Mouse (Mus musculus) bone marrow macrophage, adult 2 months (primary cell): ENCODE measurements at regions not wholly inside any gene's neighbourhood (a gene's known extent, or its start where the extent isn't known, plus 50 kb on each side); places are given as distances from the start of the nearest gene placed in this dataset.

Experiments
- CTCF ChIP-seq: IDR thresholded peaks from 2 replicates; pipeline ENCODE4 v1.5.1; 2012; ENCODE audit warnings: low read depth, mild to moderate bottlenecking, low read length, moderate library complexity
- POLR2A ChIP-seq: IDR thresholded peaks from 2 replicates; pipeline ENCODE4 v1.6.1; 2012; ENCODE audit warnings: mild to moderate bottlenecking, low read depth, low read length, borderline replicate concordance

GRCm38 (mm10) chr7:69925261-69925660 lies 441.3 kb downstream of the Nr2f2 start:
- no peak for TF ChIP-seq CTCF
- TF ChIP-seq POLR2A, result no peak
